Mouse (Mus musculus) small intestine, adult 2 months (tissue): Measurements from ENCODE around the gene Gtpbp3.

ENCODE experiments used
- CTCF ChIP-seq: fragments of 200-500 bp; IDR thresholded peaks from 2 replicates; pipeline ENCODE4 v1.5.1; 2012; ENCODE audit warnings: low read depth, mild to moderate bottlenecking, control low read depth, inconsistent platforms, low read length, moderate library complexity, mixed read lengths; ENCODE audit not compliant: insufficient replicate concordance, insufficient read length; ENCODE audit errors: extremely low read depth
- POLR2A ChIP-seq: fragments of 200-500 bp; IDR thresholded peaks from 2 replicates; pipeline ENCODE4 v1.6.1; 2012; ENCODE audit warnings: low read depth, mild to moderate bottlenecking, control low read depth, inconsistent platforms, low read length, moderate library complexity

GRCm38 (mm10) chr8:71515043-71515442 is 27.1 kb downstream of the Gtpbp3 start:
- no peak for TF ChIP-seq CTCF
- no peak for TF ChIP-seq POLR2A
